Mouse (Mus musculus) lung, embryonic 16.5 days (tissue): ENCODE measurements around the gene P4hb. TPM values are rescaled to one million over a fixed set of nuclear protein-coding genes. Genes with fewer than 3 reads are reported as not detected.

ENCODE experiments used
- ATAC-seq: fragments of 200-750 bp; cut with Nextera tagmentation; 2 replicates; pipeline ENCODE4 v1.8.0; 2017; ENCODE audit warnings: low read depth, mild to moderate bottlenecking, moderate library complexity
- H3K27ac ChIP-seq: fragments of 300-500 bp; sonication (generic); 2 replicates; pipeline ENCODE4 v1.5.1; 2014; ENCODE audit warnings: mild to moderate bottlenecking, control low read depth, low read length
- H3K27me3 ChIP-seq: fragments of 300-500 bp; sonication (generic); 2 replicates; pipeline ENCODE4 v1.6.1; 2014; ENCODE audit warnings: low read depth, low read length, mixed read lengths; ENCODE audit not compliant: control insufficient read depth, insufficient read depth
- H3K36me3 ChIP-seq: fragments of 300-500 bp; sonication (generic); 2 replicates; pipeline ENCODE4 v1.6.1; 2014; ENCODE audit warnings: low read length; ENCODE audit not compliant: control insufficient read depth, insufficient read depth
- H3K4me1 ChIP-seq: fragments of 300-500 bp; sonication (generic); replicated peaks from 2 replicates; pipeline ENCODE4 v1.6.1; 2014; ENCODE audit warnings: low read length, mixed read lengths; ENCODE audit not compliant: control insufficient read depth, insufficient read depth
- H3K4me2 ChIP-seq: fragments of 300-500 bp; sonication (generic); 2 replicates; pipeline ENCODE4 v1.6.1; 2014; ENCODE audit warnings: low read depth, low read length, control low read depth
- H3K4me3 ChIP-seq: fragments of 300-500 bp; sonication (generic); 2 replicates; pipeline ENCODE4 v1.5.1; 2014; ENCODE audit warnings: mild to moderate bottlenecking, low read length, control low read depth
- H3K9ac ChIP-seq: fragments of 300-500 bp; sonication (generic); 2 replicates; pipeline ENCODE4 v1.6.1; 2014; ENCODE audit warnings: low read length, control low read depth
- H3K9me3 ChIP-seq: fragments of 300-500 bp; sonication (generic); 2 replicates; pipeline ENCODE4 v1.6.1; 2016; ENCODE audit warnings: low read length; ENCODE audit not compliant: control insufficient read depth
- WGBS: fragments of 180-500 bp; shearing (Covaris S2); extraction: QIAGEN DNeasy Blood & Tissue Kit; methylation state at CpG from one replicate; pipeline ENCODE4 v1.1.7; 2014; 5-methylcytosine and 5-hydroxymethylcytosine counted together
- polyA plus RNA-seq: library from polyadenylated mRNA; unstranded; fragments of >200 nt; fragmentation: Nextera tagmentation; extraction: Ambion mirVana; gene quantifications from 2 replicates; pipeline ENCODE4 v1.2.1, GENCODE M21; 2015

The P4hb gene
- polyA plus RNA-seq, 1 experiment from 2014 or later = 841 TPM

- Histone ChIP-seq H3K27ac (no peak overlapping the region), H3K4me3 (no peak overlapping the region), H3K4me2 (no peak overlapping the region), H3K9ac (no peak overlapping the region), H3K27me3 (no peaks in the 10 kb centered on the region), H3K9me3 (no peaks in the 10 kb centered on the region), H3K4me1 (peaks cover 28% of the 10 kb centered on the region), H3K36me3 (peaks cover 28% of the 10 kb centered on the region)
- no peak for ATAC-seq
These were observed 2.9 kb upstream of the P4hb start for GRCm38 (mm10) chr11:120575940-120576339.

GRCm38 (mm10) chr11:120575046-120575445 lies 2.0 kb upstream of the P4hb start:
- Histone ChIP-seq H3K4me2 (no peak overlapping the region), H3K36me3 (peaks cover 37% of the 10 kb centered on the region), H3K9ac (no peak overlapping the region), H3K27me3 (no peaks in the 10 kb centered on the region), H3K9me3 (no peaks in the 10 kb centered on the region), H3K4me3 (no peak overlapping the region), H3K4me1 (peaks cover 27% of the 10 kb centered on the region), H3K27ac (no peak overlapping the region)
- WGBS = 81% methylated on average over 2 of the region's 2 CpGs
- no peak for ATAC-seq

- Histone ChIP-seq H3K9me3 (no peaks in the 10 kb centered on the region), H3K4me2 (peak overlapping the region; percentile 77), H3K36me3 (peaks cover 36% of the 10 kb centered on the region), H3K4me3 (peak overlapping the region; percentile 82), H3K27me3 (no peaks in the 10 kb centered on the region), H3K27ac (0 out of 2 replicates have a peak overlapping the region, but pooled peaks have one; percentile 38), H3K4me1 (peaks cover 19% of the 10 kb centered on the region), H3K9ac (peak overlapping the region; percentile 82)
- ATAC-seq = no peak
- WGBS = 26% methylated on average over 5 of the region's 5 CpGs
These were observed 1.2 kb upstream of the P4hb start for GRCm38 (mm10) chr11:120574278-120574600.

- Histone ChIP-seq H3K27ac (peak overlapping the region; percentile 96), H3K9ac (peak overlapping the region; percentile 82), H3K4me3 (peak overlapping the region; percentile 82), H3K4me1 (peaks cover 18% of the 10 kb centered on the region), H3K36me3 (peaks cover 32% of the 10 kb centered on the region), H3K9me3 (no peaks in the 10 kb centered on the region), H3K4me2 (peak overlapping the region; percentile 77), H3K27me3 (no peaks in the 10 kb centered on the region)
- ATAC-seq = peak; percentile 2; the same call in 1 of the 2 replicates
- under 1% methylated on average over 23 of the region's 23 CpGs for WGBS
These were observed 678 bp upstream of the P4hb start for GRCm38 (mm10) chr11:120573585-120574277.

- Histone ChIP-seq H3K4me3 (peak overlapping the region; percentile 82), H3K36me3 (peaks cover 36% of the 10 kb centered on the region), H3K9ac (peak overlapping the region; percentile 98), H3K27ac (peak overlapping the region; percentile 83), H3K4me2 (peak overlapping the region; percentile 91), H3K4me1 (peaks cover 18% of the 10 kb centered on the region), H3K27me3 (no peaks in the 10 kb centered on the region), H3K9me3 (no peaks in the 10 kb centered on the region)
- WGBS = under 1% methylated on average over 23 of the region's 24 CpGs
- peak; percentile 32 for ATAC-seq
These were observed 669 bp downstream of the P4hb start for GRCm38 (mm10) chr11:120572417-120572751.

GRCm38 (mm10) chr11:120571754-120572416 lies 1.2 kb downstream of the P4hb start:
- peak overlapping the region; percentile 98 for H3K9ac ChIP-seq
- H3K27ac ChIP-seq = peak overlapping the region; percentile 83
- H3K4me1 ChIP-seq = peaks cover 18% of the 10 kb centered on the region
- H3K4me2 ChIP-seq = peak overlapping the region; percentile 91
- ATAC-seq = no peak
- H3K4me3 ChIP-seq = peak overlapping the region; percentile 82
- 5% methylated on average over 11 of the region's 11 CpGs for WGBS
- H3K9me3 ChIP-seq = no peaks in the 10 kb centered on the region
- H3K36me3 ChIP-seq = peaks cover 37% of the 10 kb centered on the region
- H3K27me3 ChIP-seq = no peaks in the 10 kb centered on the region

- Histone ChIP-seq H3K27ac (no peak overlapping the region), H3K27me3 (no peaks in the 10 kb centered on the region), H3K36me3 (peaks cover 41% of the 10 kb centered on the region), H3K4me2 (peak overlapping the region; percentile 91), H3K9ac (peak overlapping the region; percentile 98), H3K9me3 (no peaks in the 10 kb centered on the region), H3K4me1 (peaks cover 18% of the 10 kb centered on the region), H3K4me3 (peak overlapping the region; percentile 82)
- ATAC-seq = no peak
- WGBS = 59% methylated on average over 3 of the region's 3 CpGs
These were observed 1.9 kb downstream of the P4hb start for GRCm38 (mm10) chr11:120571122-120571521.

- H3K36me3 ChIP-seq = peaks cover 65% of the 10 kb centered on the region
- H3K4me2 ChIP-seq = no peak overlapping the region
- no peaks in the 10 kb centered on the region for H3K9me3 ChIP-seq
- H3K9ac ChIP-seq = no peak overlapping the region
- no peak overlapping the region for H3K27ac ChIP-seq
- ATAC-seq = no peak
- H3K4me1 ChIP-seq = peaks cover 12% of the 10 kb centered on the region
- no peak overlapping the region for H3K4me3 ChIP-seq
- no peaks in the 10 kb centered on the region for H3K27me3 ChIP-seq
- 85% methylated on average over 6 of the region's 6 CpGs for WGBS
These were observed 4.7 kb downstream of the P4hb start for GRCm38 (mm10) chr11:120568324-120568723.

GRCm38 (mm10) chr11:120565114-120565513 lies 7.9 kb downstream of the P4hb start:
- H3K36me3 ChIP-seq = peaks cover 84% of the 10 kb centered on the region
- H3K9ac ChIP-seq = no peak overlapping the region
- no peaks in the 10 kb centered on the region for H3K4me1 ChIP-seq
- WGBS = 80% methylated on average over 9 of the region's 9 CpGs
- no peak overlapping the region for H3K27ac ChIP-seq
- ATAC-seq = no peak
- H3K4me2 ChIP-seq = no peak overlapping the region
- H3K9me3 ChIP-seq = no peaks in the 10 kb centered on the region
- H3K4me3 ChIP-seq = no peak overlapping the region
- H3K27me3 ChIP-seq = no peaks in the 10 kb centered on the region
